Comparison of ENCODE assay signal across 16 mouse cellular contexts in the genomic region with DNA sequence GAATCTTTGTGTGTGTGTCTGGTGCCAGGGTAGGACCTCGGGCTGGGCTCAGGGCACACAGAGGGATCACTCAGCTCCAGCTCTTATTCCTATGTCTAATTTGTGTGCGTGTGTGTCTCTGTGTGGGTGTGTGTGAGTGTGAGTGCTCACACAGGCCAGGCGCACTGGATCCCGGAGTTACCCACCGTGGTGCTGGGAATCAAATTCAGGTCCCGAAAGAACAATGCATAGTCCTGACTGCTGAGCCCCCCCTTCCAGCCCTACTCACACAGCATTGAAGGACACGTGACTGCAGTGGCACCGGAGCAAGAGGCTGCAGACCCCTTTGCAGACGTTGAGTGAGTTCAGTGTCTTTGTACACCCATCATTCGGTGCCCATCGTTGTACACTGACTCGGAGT. TPM values are rescaled to one million over a fixed set of nuclear protein-coding genes. Genes with fewer than 3 reads are reported as not detected.
A peak's percentile ranks its signal among the peaks of the same experiment; 100 is the strongest.
DNase-seq lines count a peak whose midpoint lies in the region; ATAC-seq and TF ChIP-seq lines count a peak whose summit lies in the region.
"Had no signal": no experiment of that assay in that cellular context is flagged by ENCODE, and none has a peak within 500 bp of the region (broad histone marks: within the 10 kb centered on the region; RNA-seq: fewer than 3 reads in every experiment).

No protein-coding gene starts in this region.

- TF ChIP-seq EP300 in heart, adult 2 months (IDR thresholded peaks at IDR 0.05; ENCODE audit: insufficient read depth, low read depth, low read length) = no peak

- peaks cover 1% of the 10 kb centered on the region; the same call in 1 of the 2 replicates for H3K79me2 ChIP-seq in heart, adult 2 months (replicated peaks; ENCODE audit: control insufficient read depth, insufficient read depth, low read length)

- no peak for TF ChIP-seq CTCF in heart, adult 2 months (IDR thresholded peaks at IDR 0.05)
- TF ChIP-seq CTCF in intestine, postnatal 0 days (IDR thresholded peaks at IDR 0.05; ENCODE audit: low read depth) = no peak

- peak overlapping the region; percentile 65 for H3K4me3 ChIP-seq in heart, adult 2 months
- no peak overlapping the region for H3K4me3 ChIP-seq in intestine, embryonic 15.5 days (replicated peaks)
- no peak overlapping the region for H3K4me3 ChIP-seq in intestine, postnatal 0 days (ENCODE audit: low read depth, low read length)
- H3K4me3 ChIP-seq in neural tube, embryonic 12.5 days = no peak overlapping the region
- no peak overlapping the region for H3K4me3 ChIP-seq in neural tube, embryonic 15.5 days (replicated peaks)

- no peaks in the 10 kb centered on the region for H3K27me3 ChIP-seq in heart, adult 2 months (ENCODE audit: control insufficient read depth, insufficient read depth, low read length)
- H3K27me3 ChIP-seq in intestine, embryonic 15.5 days (replicated peaks) = no peaks in the 10 kb centered on the region
- no peaks in the 10 kb centered on the region for H3K27me3 ChIP-seq in intestine, postnatal 0 days (replicated peaks; ENCODE audit: control insufficient read depth, insufficient read depth, low read length)
- H3K27me3 ChIP-seq in neural tube, embryonic 12.5 days (replicated peaks) = no peaks in the 10 kb centered on the region
- H3K27me3 ChIP-seq in neural tube, embryonic 15.5 days (replicated peaks) = no peaks in the 10 kb centered on the region

- no peaks in the 10 kb centered on the region for H3K9me3 ChIP-seq in intestine, embryonic 15.5 days
- H3K9me3 ChIP-seq in intestine, postnatal 0 days (ENCODE audit: control insufficient read depth) = no peaks in the 10 kb centered on the region
- no peaks in the 10 kb centered on the region for H3K9me3 ChIP-seq in neural tube, embryonic 12.5 days
- no peaks in the 10 kb centered on the region for H3K9me3 ChIP-seq in neural tube, embryonic 15.5 days (replicated peaks)

- H3K4me2 ChIP-seq in intestine, embryonic 15.5 days (replicated peaks) = peak overlapping the region; percentile 60
- no peak overlapping the region for H3K4me2 ChIP-seq in intestine, postnatal 0 days (replicated peaks; ENCODE audit: low read depth)
- H3K4me2 ChIP-seq in neural tube, embryonic 12.5 days (replicated peaks) = peak overlapping the region; percentile 57
- no peak overlapping the region for H3K4me2 ChIP-seq in neural tube, embryonic 15.5 days

- peak in 1 of 2 experiments; percentile 20 for DNase-seq in heart, adult 2 months
- no peak for DNase-seq in heart, postnatal 25 days (ENCODE audit: low spot score)
- DNase-seq in right cerebral cortex, postnatal 14 days = no peak
- DNase-seq in ovary, postnatal 36 days (ENCODE audit: low spot score) = no peak
- DNase-seq: adrenal gland, postnatal 14 days; cerebellum, postnatal 14 days; gastrocnemius, postnatal 36 days; lung, postnatal 36 days; midbrain, embryonic 14.5 days; thymus, adult 2 months had no signal

- intact Hi-C loops in heart, adult 2 months (cut with DNase I) = no loop called here
- intact Hi-C loops in heart, postnatal 25 days (cut with DNase I) = loop anchor here (2.0 kb wide), 1 partner anchor 16 kb away; no protein-coding TSS in a partner anchor

- TF ChIP-seq POLR2A in heart, adult 2 months (IDR thresholded peaks at IDR 0.05; ENCODE audit: insufficient read depth, low read depth, low read length) = no peak

- WGBS in heart, adult 2 months = 86% methylated on average over 12 of the region's 12 CpGs
- 93% methylated on average over 12 of the region's 12 CpGs for WGBS in intestine, embryonic 15.5 days
- WGBS in intestine, postnatal 0 days = 90% methylated on average over 12 of the region's 12 CpGs
- 96% methylated on average over 12 of the region's 12 CpGs for WGBS in neural tube, embryonic 12.5 days
- 96% methylated on average over 12 of the region's 12 CpGs for WGBS in neural tube, embryonic 15.5 days

- ATAC-seq in intestine, embryonic 15.5 days = no peak
- no peak for ATAC-seq in intestine, postnatal 0 days
- no peak for ATAC-seq in neural tube, embryonic 12.5 days (ENCODE audit: low FRiP score, low read depth)
- ATAC-seq in neural tube, embryonic 15.5 days (ENCODE audit: low FRiP score) = no peak

- H3K4me1 ChIP-seq in heart, adult 2 months (ENCODE audit: control insufficient read depth, insufficient read depth, low read length) = peaks cover 43% of the 10 kb centered on the region
- peaks cover 50% of the 10 kb centered on the region for H3K4me1 ChIP-seq in intestine, embryonic 15.5 days (replicated peaks)
- H3K4me1 ChIP-seq in intestine, postnatal 0 days (replicated peaks; ENCODE audit: control insufficient read depth, insufficient read depth, low read length) = no peaks in the 10 kb centered on the region
- H3K4me1 ChIP-seq in neural tube, embryonic 12.5 days = peaks cover 52% of the 10 kb centered on the region
- H3K4me1 ChIP-seq in neural tube, embryonic 15.5 days = peaks cover 49% of the 10 kb centered on the region

- no peak overlapping the region for H3K9ac ChIP-seq in heart, adult 2 months (ENCODE audit: low read depth, low read length)
- H3K9ac ChIP-seq in intestine, embryonic 15.5 days = no peak overlapping the region
- no peak overlapping the region for H3K9ac ChIP-seq in intestine, postnatal 0 days (ENCODE audit: low read depth, low read length)
- H3K9ac ChIP-seq in neural tube, embryonic 12.5 days = no peak overlapping the region
- H3K9ac ChIP-seq in neural tube, embryonic 15.5 days (replicated peaks) = no peak overlapping the region

- H3K36me3 ChIP-seq in heart, adult 2 months (ENCODE audit: control insufficient read depth, insufficient read depth, low read length) = no peaks in the 10 kb centered on the region; the same call in 1 of the 2 replicates
- no peaks in the 10 kb centered on the region for H3K36me3 ChIP-seq in intestine, embryonic 15.5 days
- H3K36me3 ChIP-seq in intestine, postnatal 0 days (ENCODE audit: control insufficient read depth, insufficient read depth) = no peaks in the 10 kb centered on the region
- H3K36me3 ChIP-seq in neural tube, embryonic 12.5 days = peaks cover 9% of the 10 kb centered on the region; the same call in 1 of the 2 replicates
- H3K36me3 ChIP-seq in neural tube, embryonic 15.5 days = 0 out of 2 replicates have a peak, but pooled peaks cover 6% of the 10 kb centered on the region

- peak overlapping the region; percentile 95 for H3K27ac ChIP-seq in heart, adult 2 months
- no peak overlapping the region for H3K27ac ChIP-seq in intestine, embryonic 15.5 days
- no peak overlapping the region; the same call in 1 of the 2 replicates for H3K27ac ChIP-seq in intestine, postnatal 0 days (ENCODE audit: low read depth, low read length)
- H3K27ac ChIP-seq in neural tube, embryonic 12.5 days = no peak overlapping the region
- H3K27ac ChIP-seq in neural tube, embryonic 15.5 days (replicated peaks) = no peak overlapping the region

RNA-seq across cellular contexts. Expression of a gene that starts 26.1 kb away (rescaled TPM):
- 10 to 100 TPM; 53.5 to 54.2 TPM for total RNA-seq in heart, adult 2 months (2021)
- 39.2 and 46.2 TPM in 2 replicates for polyA plus RNA-seq in heart, adult 2 months (2012; rRNA removed)
- 10 to 100 TPM; 48.5 to 54.4 TPM for total RNA-seq in heart, postnatal 25 days (2021)
- polyA plus RNA-seq in intestine, embryonic 15.5 days (2015; fragmentation: Nextera tagmentation; extraction: Ambion mirVana) = 39.5 and 40.7 TPM in 2 replicates
- 33.1 and 35.2 TPM in 2 replicates for polyA plus RNA-seq in intestine, postnatal 0 days (2015; fragmentation: Nextera tagmentation; extraction: Ambion mirVana)
- 53.4 and 54.8 TPM in 2 replicates for polyA plus RNA-seq in neural tube, embryonic 12.5 days (2016; fragmentation: Nextera tagmentation; extraction: Ambion mirVana)
- polyA plus RNA-seq in neural tube, embryonic 15.5 days (2015; fragmentation: Nextera tagmentation; extraction: Ambion mirVana) = 34.1 and 34.5 TPM in 2 replicates

RNA-seq across cellular contexts. Expression of a gene that starts 48.0 kb away (rescaled TPM):
- not detected for total RNA-seq in heart, adult 2 months (2021)
- polyA plus RNA-seq in heart, adult 2 months (2012; rRNA removed) = 0.12 TPM in 1 of 2 replicates, not detected in the other
- total RNA-seq in heart, postnatal 25 days (2021) = not detected
- polyA plus RNA-seq in intestine, embryonic 15.5 days (2015; fragmentation: Nextera tagmentation; extraction: Ambion mirVana) = 0.30 TPM in 1 of 2 replicates, not detected in the other
- polyA plus RNA-seq in intestine, postnatal 0 days (2015; fragmentation: Nextera tagmentation; extraction: Ambion mirVana) = not detected in 2 replicates
- not detected in 2 replicates for polyA plus RNA-seq in neural tube, embryonic 12.5 days (2016; fragmentation: Nextera tagmentation; extraction: Ambion mirVana)
- polyA plus RNA-seq in neural tube, embryonic 15.5 days (2015; fragmentation: Nextera tagmentation; extraction: Ambion mirVana) = 0.23 TPM in 1 of 2 replicates, not detected in the other
- total RNA-seq: gastrocnemius, postnatal 36 days; left cerebral cortex, postnatal 36 days had no signal
- polyA plus RNA-seq: kidney, postnatal 0 days; midbrain, embryonic 14.5 days had no signal

RNA-seq across cellular contexts. Expression of a gene that starts 51.9 kb away (rescaled TPM):
- total RNA-seq in heart, adult 2 months (2021) = 1 to 10 TPM; 2.4 to 3.6 TPM
- polyA plus RNA-seq in heart, adult 2 months (2012; rRNA removed) = 2.3 and 2.7 TPM in 2 replicates
- 1 to 10 TPM; 3.1 to 4.2 TPM for total RNA-seq in heart, postnatal 25 days (2021)
- polyA plus RNA-seq in intestine, embryonic 15.5 days (2015; fragmentation: Nextera tagmentation; extraction: Ambion mirVana) = 18.2 and 20.5 TPM in 2 replicates
- polyA plus RNA-seq in intestine, postnatal 0 days (2015; fragmentation: Nextera tagmentation; extraction: Ambion mirVana) = 5.2 and 6.2 TPM in 2 replicates
- 11.4 and 12.2 TPM in 2 replicates for polyA plus RNA-seq in neural tube, embryonic 12.5 days (2016; fragmentation: Nextera tagmentation; extraction: Ambion mirVana)
- polyA plus RNA-seq in neural tube, embryonic 15.5 days (2015; fragmentation: Nextera tagmentation; extraction: Ambion mirVana) = 11.0 and 11.7 TPM in 2 replicates

RNA-seq across cellular contexts. Expression of a gene that starts 52.0 kb away (rescaled TPM):
- total RNA-seq in heart, adult 2 months (2021) = 10 to 100 TPM; 36.1 to 43.4 TPM
- polyA plus RNA-seq in heart, adult 2 months (2012; rRNA removed) = 38.3 and 57.0 TPM in 2 replicates
- 10 to 100 TPM; 33.2 to 37.0 TPM for total RNA-seq in heart, postnatal 25 days (2021)
- polyA plus RNA-seq in intestine, embryonic 15.5 days (2015; fragmentation: Nextera tagmentation; extraction: Ambion mirVana) = 69.9 and 72.4 TPM in 2 replicates
- polyA plus RNA-seq in intestine, postnatal 0 days (2015; fragmentation: Nextera tagmentation; extraction: Ambion mirVana) = 21.1 and 25.6 TPM in 2 replicates
- 190 and 194 TPM in 2 replicates for polyA plus RNA-seq in neural tube, embryonic 12.5 days (2016; fragmentation: Nextera tagmentation; extraction: Ambion mirVana)
- 190 and 208 TPM in 2 replicates for polyA plus RNA-seq in neural tube, embryonic 15.5 days (2015; fragmentation: Nextera tagmentation; extraction: Ambion mirVana)

Comparison
In these comparisons a context has a peak if more than half of its experiments do, and no peak if none do; other contexts are left out.
1. H3K4me2 ChIP-seq: peak in intestine, embryonic 15.5 days (single experiment) and neural tube, embryonic 12.5 days (single experiment); none in intestine, postnatal 0 days (single experiment) and neural tube, embryonic 15.5 days (single experiment).